Mouse (Mus musculus) hindbrain, embryonic 10.5 days (tissue): ENCODE measurements at regions not wholly inside any gene's neighbourhood (a gene's known extent, or its start where the extent isn't known, plus 50 kb on each side); places are given as distances from the start of the nearest gene placed in this dataset.

Source experiments
- DNase-seq: peaks from one replicate; pipeline ENCODE4 v3.0.0-alpha.2; 2017; ENCODE audit warnings: low spot score
- H3K27ac ChIP-seq: fragments of 300-500 bp; sonication (generic); 2 replicates; pipeline ENCODE4 v1.5.1; 2016; ENCODE audit warnings: mild to moderate bottlenecking, moderate library complexity
- H3K27me3 ChIP-seq: fragments of 300-500 bp; sonication (generic); 2 replicates; pipeline ENCODE4 v1.6.1; 2016; ENCODE audit warnings: mild to moderate bottlenecking; ENCODE audit not compliant: poor library complexity, insufficient read depth, severe bottlenecking
- H3K36me3 ChIP-seq: fragments of 300-500 bp; sonication (generic); 2 replicates; pipeline ENCODE4 v1.6.1; 2016; ENCODE audit warnings: mild to moderate bottlenecking, moderate library complexity
- H3K4me1 ChIP-seq: fragments of 300-500 bp; sonication (generic); replicated peaks from 2 replicates; pipeline ENCODE4 v1.6.1; 2016; ENCODE audit warnings: mild to moderate bottlenecking
- H3K4me3 ChIP-seq: fragments of 300-500 bp; sonication (generic); 2 replicates; pipeline ENCODE4 v1.5.1; 2016; ENCODE audit warnings: mild to moderate bottlenecking, moderate library complexity
- H3K9me3 ChIP-seq: fragments of 300-500 bp; sonication (generic); 2 replicates; pipeline ENCODE4 v1.6.1; 2016; ENCODE audit warnings: mild to moderate bottlenecking, moderate library complexity
- WGBS: fragments of 180-500 bp; shearing (Covaris S2); methylation state at CpG from one replicate; pipeline ENCODE4 v1.1.7; 2016; 5-methylcytosine and 5-hydroxymethylcytosine counted together

DNA sequence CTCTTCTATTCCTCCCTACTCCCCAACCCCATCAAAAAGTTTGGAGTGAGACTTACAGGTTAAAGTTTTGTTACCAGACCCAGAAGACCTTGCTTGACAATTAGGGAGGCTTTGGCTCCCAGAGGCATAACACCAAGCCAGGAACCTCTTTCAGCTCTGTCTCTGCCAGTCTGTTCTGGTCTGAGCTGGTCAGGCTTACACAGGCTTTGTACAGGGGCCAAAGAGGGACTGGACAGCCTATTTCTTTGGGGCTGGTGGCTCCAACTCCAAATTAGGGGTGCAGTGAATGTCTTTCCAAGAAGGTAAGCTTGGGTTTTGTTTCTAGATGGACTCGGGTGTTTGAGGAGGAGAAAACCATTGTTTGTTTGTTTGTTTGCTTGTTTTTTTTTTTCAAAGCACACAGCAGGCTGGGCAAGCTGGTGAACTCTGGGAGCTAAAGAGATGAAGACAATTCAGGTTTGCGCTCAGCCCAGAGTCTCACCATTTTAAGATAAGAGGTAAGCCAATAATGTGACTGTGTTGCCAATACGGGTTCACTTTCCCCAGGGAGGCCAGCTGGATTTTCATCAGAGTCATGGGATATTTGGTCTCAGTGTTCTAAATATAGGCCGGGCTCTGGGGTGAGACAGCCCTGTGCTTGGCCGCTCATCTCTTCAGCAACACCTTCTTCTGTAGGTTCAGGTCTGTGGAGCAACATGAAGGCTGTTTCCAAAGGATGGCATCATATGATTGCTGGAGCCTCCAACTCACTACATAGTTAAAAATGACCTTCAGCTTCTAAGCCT is 62.2 kb upstream of the Igfbp5 start:
- Histone ChIP-seq H3K9me3 (no peaks in the 10 kb centered on the region), H3K4me1 (no peaks in the 10 kb centered on the region), H3K4me3 (no peak overlapping the region), H3K27ac (no peak overlapping the region), H3K36me3 (no peaks in the 10 kb centered on the region), H3K27me3 (peaks cover 14% of the 10 kb centered on the region)
- DNase-seq: no peak
- WGBS: 83% methylated on average over 5 of the region's 5 CpGs

DNA sequence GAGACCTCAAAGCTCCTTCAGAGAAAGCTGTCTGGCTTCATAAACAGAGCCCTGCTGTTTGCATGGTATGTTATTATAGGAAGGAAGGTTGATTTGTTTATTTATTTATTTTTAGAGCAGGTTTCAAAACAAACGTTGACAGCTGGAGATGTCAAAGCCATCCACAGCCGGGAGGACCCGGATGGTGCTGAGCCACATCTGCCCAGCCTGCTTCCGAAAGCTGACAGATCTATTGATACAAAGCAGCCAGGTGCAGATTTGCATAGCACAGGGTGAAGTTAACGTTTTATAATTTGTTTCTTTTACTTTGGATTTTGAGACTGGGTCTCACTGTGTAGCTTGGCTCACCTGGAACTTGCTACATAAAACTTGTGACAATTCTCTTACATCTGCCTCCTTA is 61.5 kb upstream of the Igfbp5 start:
- 45% methylated on average over 5 of the region's 5 CpGs for WGBS
- no peaks in the 10 kb centered on the region for H3K36me3 ChIP-seq
- no peak overlapping the region for H3K27ac ChIP-seq
- H3K9me3 ChIP-seq: no peaks in the 10 kb centered on the region
- H3K4me1 ChIP-seq: no peaks in the 10 kb centered on the region
- DNase-seq: no peak
- H3K4me3 ChIP-seq: no peak overlapping the region
- peaks cover 14% of the 10 kb centered on the region for H3K27me3 ChIP-seq

DNA sequence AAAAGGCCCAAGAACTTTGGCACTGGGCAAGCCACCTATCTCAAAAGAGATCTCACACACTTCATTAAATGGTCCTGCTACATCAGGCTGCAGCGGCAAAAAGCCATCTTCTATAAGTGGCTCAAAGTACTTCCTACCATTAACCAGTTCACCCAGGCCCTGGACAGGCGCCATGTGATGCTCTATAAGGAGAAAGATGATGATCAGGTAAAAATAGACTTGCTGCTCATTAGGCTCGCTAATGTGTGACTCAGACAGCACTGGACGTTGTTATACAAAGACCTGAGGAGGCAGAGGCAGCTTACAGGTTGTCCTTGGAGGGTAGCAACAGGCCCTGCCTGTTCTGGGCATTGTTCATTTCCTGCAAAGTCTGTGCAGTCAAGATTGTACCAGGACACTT is 60.4 kb upstream of the Igfbp5 start:
- Histone ChIP-seq H3K9me3 (no peaks in the 10 kb centered on the region), H3K27me3 (peaks cover 14% of the 10 kb centered on the region), H3K27ac (no peak overlapping the region), H3K36me3 (no peaks in the 10 kb centered on the region), H3K4me3 (no peak overlapping the region), H3K4me1 (no peaks in the 10 kb centered on the region)
- no peak for DNase-seq
- WGBS: 87% methylated on average over 4 of the region's 4 CpGs

DNA sequence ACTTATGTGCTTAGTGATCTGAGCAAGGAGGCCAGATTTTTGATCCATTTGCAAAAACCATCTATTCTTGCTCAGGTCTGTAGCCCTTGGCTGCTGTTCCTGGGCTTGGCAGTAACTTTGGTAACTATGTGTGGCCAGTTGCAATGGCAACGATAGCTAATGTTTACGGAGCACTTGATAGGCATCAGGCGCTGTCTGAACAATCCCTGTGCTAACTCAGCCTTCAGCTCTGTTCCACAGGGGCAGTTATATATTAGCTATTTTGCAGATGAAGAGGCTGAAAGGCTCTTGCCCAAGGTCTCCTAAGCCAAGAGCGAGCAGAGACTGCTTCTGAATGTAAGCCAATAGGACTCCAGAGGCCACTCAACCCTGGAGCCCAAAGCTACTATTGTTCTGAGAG is 55.1 kb upstream of the Igfbp5 start:
- WGBS: 92% methylated on average over 4 of the region's 4 CpGs
- Histone ChIP-seq H3K4me1 (no peaks in the 10 kb centered on the region), H3K4me3 (no peak overlapping the region), H3K9me3 (no peaks in the 10 kb centered on the region), H3K36me3 (no peaks in the 10 kb centered on the region), H3K27me3 (peaks cover 3% of the 10 kb centered on the region; the same call in 1 of the 2 replicates), H3K27ac (no peak overlapping the region)
- DNase-seq: no peak
